Mouse (Mus musculus): ENCODE results near the gene Hao2. TPM values are rescaled to one million over a fixed set of nuclear protein-coding genes. Genes with fewer than 3 reads are reported as not detected.

The Hao2 gene
- polyA plus RNA-seq, 1 experiment = not detected

DNA sequence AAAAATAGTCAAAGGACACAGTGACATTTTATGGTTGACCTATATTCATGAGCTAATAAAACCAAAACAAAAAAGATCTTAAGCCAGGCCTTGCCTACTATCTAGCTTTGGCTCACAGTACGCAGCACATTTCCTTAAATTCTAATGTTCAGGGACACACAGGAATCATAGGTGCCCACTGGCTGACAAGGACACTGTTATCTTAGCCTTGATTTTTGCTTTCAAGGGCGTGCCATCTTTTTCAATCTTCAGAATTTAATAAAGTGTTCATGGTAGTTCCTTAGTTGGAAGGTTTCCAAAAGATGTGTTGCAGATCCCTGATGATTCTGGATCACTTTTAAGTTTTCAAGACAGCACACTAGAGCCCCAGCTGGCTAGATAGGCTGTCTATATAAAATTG lies 12.2 kb downstream of the Hao2 start:
- Histone ChIP-seq H3K79me3 (ENCODE audit: low read depth) (no peaks in the 10 kb centered on the region), H3ac (ENCODE audit: control insufficient read depth, insufficient read length, low read depth) (no peak overlapping the region), H3K36me3 (ENCODE audit: control insufficient read depth, insufficient read depth) (no peaks in the 10 kb centered on the region), H3K27me3 (ENCODE audit: control insufficient read depth, insufficient read depth, insufficient read length) (no peaks in the 10 kb centered on the region), H3K4me3 (ENCODE audit: insufficient read depth, poor library complexity, severe bottlenecking) (no peak overlapping the region), H3K79me2 (ENCODE audit: control insufficient read depth, insufficient read depth) (no peaks in the 10 kb centered on the region)
- TF ChIP-seq MAX (IDR thresholded peaks at IDR 0.05) = no peak
- no peak for TF ChIP-seq CEBPB (IDR thresholded peaks at IDR 0.05; ENCODE audit: low read depth)
- no peak for TF ChIP-seq USF1 (IDR thresholded peaks at IDR 0.05; ENCODE audit: low read depth)
- no peak for TF ChIP-seq FOSL1 (IDR thresholded peaks at IDR 0.05; ENCODE audit: insufficient read depth, low read length, poor library complexity, severe bottlenecking)
- no peak for TF ChIP-seq MYOG (IDR thresholded peaks at IDR 0.05; ENCODE audit: control insufficient read depth, extremely low read depth, insufficient read length)
- no peak for TF ChIP-seq CTCF (IDR thresholded peaks at IDR 0.05; ENCODE audit: control insufficient read depth, insufficient read depth, insufficient read length)
- TF ChIP-seq MYOD1 (IDR thresholded peaks at IDR 0.05; ENCODE audit: control insufficient read depth, insufficient read length, low read depth) = no peak

DNA sequence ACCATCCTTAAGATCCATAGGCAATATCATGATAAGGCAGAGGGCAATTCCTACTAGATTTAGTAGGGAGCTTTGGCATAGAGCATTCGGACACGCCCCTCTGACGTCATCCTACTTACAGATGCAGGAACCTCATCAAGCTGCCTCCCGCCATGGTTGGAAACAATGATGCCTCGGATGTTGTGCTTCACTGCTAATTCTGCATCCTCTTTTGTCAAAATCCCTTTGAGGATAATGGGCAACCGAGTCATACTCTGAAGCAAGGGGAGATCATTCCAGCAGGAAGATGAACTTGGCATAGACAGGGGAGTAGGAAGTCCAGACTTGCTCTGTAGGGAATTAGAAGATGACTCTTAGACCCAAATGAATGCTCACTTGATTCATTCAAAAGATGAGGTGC lies 12.8 kb downstream of the Hao2 start:
- H3K79me2 ChIP-seq (ENCODE audit: control insufficient read depth, insufficient read depth) = no peaks in the 10 kb centered on the region

DNA sequence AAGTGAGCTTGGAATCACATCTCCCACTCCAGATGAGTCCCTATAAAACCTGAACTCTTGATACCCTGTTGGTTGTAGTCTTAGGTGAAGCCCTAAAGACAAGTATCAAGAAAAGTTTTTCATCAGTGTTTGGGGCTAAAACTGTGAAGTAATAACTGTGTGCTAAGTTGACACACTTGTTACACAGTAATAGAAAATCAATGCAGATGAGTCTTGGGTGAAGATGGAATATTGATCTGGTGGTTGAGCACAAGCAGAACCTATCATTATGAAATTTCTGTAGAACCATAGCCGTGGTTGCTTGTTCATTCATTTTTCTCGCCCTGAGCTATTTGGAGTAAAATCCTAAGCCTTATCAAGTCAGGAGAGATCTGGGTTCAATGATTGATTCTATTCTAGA lies 24.8 kb downstream of the Hao2 start:
- no peaks in the 10 kb centered on the region for H3K27me3 ChIP-seq (ENCODE audit: control insufficient read depth, insufficient read depth, insufficient read length)
- no peaks in the 10 kb centered on the region for H3K79me2 ChIP-seq (ENCODE audit: control insufficient read depth, insufficient read depth)
- no peaks in the 10 kb centered on the region for H3K36me3 ChIP-seq (ENCODE audit: control insufficient read depth, insufficient read depth)

More for the DNA sequence above, 12.8 kb downstream of the Hao2 start:
- Histone ChIP-seq H3K36me3 (ENCODE audit: control insufficient read depth, insufficient read depth) (no peaks in the 10 kb centered on the region), H3K79me3 (ENCODE audit: low read depth) (no peaks in the 10 kb centered on the region), H3K4me3 (ENCODE audit: insufficient read depth, poor library complexity, severe bottlenecking) (no peak overlapping the region), H3ac (ENCODE audit: control insufficient read depth, insufficient read length, low read depth) (no peak overlapping the region), H3K27me3 (ENCODE audit: control insufficient read depth, insufficient read depth, insufficient read length) (no peaks in the 10 kb centered on the region)
- TF ChIP-seq MAX (IDR thresholded peaks at IDR 0.05) (no peak), MYOD1 (IDR thresholded peaks at IDR 0.05; ENCODE audit: control insufficient read depth, insufficient read length, low read depth) (no peak), CTCF (IDR thresholded peaks at IDR 0.05; ENCODE audit: control insufficient read depth, insufficient read depth, insufficient read length) (no peak), FOSL1 (IDR thresholded peaks at IDR 0.05; ENCODE audit: insufficient read depth, low read length, poor library complexity, severe bottlenecking) (no peak), USF1 (IDR thresholded peaks at IDR 0.05; ENCODE audit: low read depth) (no peak), MYOG (IDR thresholded peaks at IDR 0.05; ENCODE audit: control insufficient read depth, extremely low read depth, insufficient read length) (no peak), CEBPB (IDR thresholded peaks at IDR 0.05; ENCODE audit: low read depth) (no peak)

DNA sequence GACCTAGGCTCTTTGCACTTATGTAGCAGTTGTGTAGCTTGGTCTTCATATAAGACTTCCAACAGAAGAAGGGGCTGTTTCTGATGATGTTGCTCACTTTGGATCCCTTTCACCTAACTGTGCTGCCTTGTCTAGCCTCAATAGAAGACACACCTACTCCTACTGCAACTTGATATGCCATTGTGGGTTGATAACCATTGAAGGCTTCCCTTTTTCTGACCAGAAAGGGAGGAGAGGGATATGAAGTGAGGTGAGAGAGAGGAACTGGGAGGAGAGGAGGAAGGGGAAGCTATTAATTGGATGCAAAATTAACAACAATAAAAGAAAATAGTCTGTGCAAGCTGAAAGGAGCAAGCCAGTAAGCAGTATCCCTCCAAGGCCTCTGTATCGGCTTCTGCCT lies 30.2 kb downstream of the Hao2 start:
- no peaks in the 10 kb centered on the region for H3K27me3 ChIP-seq (ENCODE audit: control insufficient read depth, insufficient read depth, insufficient read length)
- TF ChIP-seq MYOD1 (IDR thresholded peaks at IDR 0.05; ENCODE audit: control insufficient read depth, insufficient read length, low read depth) = no peak
- TF ChIP-seq USF1 (IDR thresholded peaks at IDR 0.05; ENCODE audit: low read depth) = no peak
- no peak for TF ChIP-seq FOSL1 (IDR thresholded peaks at IDR 0.05; ENCODE audit: insufficient read depth, low read length, poor library complexity, severe bottlenecking)
- TF ChIP-seq MYOG (IDR thresholded peaks at IDR 0.05; ENCODE audit: control insufficient read depth, extremely low read depth, insufficient read length) = no peak
- TF ChIP-seq CTCF (IDR thresholded peaks at IDR 0.05; ENCODE audit: control insufficient read depth, insufficient read depth, insufficient read length) = no peak
- no peak for TF ChIP-seq MAX (IDR thresholded peaks at IDR 0.05)
- no peak for TF ChIP-seq CEBPB (IDR thresholded peaks at IDR 0.05; ENCODE audit: low read depth)
- no peak overlapping the region for H3ac ChIP-seq (ENCODE audit: control insufficient read depth, insufficient read length, low read depth)
- no peaks in the 10 kb centered on the region for H3K79me3 ChIP-seq (ENCODE audit: low read depth)
- no peaks in the 10 kb centered on the region for H3K36me3 ChIP-seq (ENCODE audit: control insufficient read depth, insufficient read depth)
- no peaks in the 10 kb centered on the region for H3K79me2 ChIP-seq (ENCODE audit: control insufficient read depth, insufficient read depth)
- no peak overlapping the region for H3K4me3 ChIP-seq (ENCODE audit: insufficient read depth, poor library complexity, severe bottlenecking)

More for the DNA sequence above, 24.8 kb downstream of the Hao2 start:
- no peak overlapping the region for H3K4me3 ChIP-seq (ENCODE audit: insufficient read depth, poor library complexity, severe bottlenecking)
- TF ChIP-seq MAX (IDR thresholded peaks at IDR 0.05) (no peak), MYOD1 (IDR thresholded peaks at IDR 0.05; ENCODE audit: control insufficient read depth, insufficient read length, low read depth) (no peak), MYOG (IDR thresholded peaks at IDR 0.05; ENCODE audit: control insufficient read depth, extremely low read depth, insufficient read length) (no peak), FOSL1 (IDR thresholded peaks at IDR 0.05; ENCODE audit: insufficient read depth, low read length, poor library complexity, severe bottlenecking) (no peak), CEBPB (IDR thresholded peaks at IDR 0.05; ENCODE audit: low read depth) (no peak), USF1 (IDR thresholded peaks at IDR 0.05; ENCODE audit: low read depth) (no peak)
- H3K79me3 ChIP-seq (ENCODE audit: low read depth) = no peaks in the 10 kb centered on the region
- H3ac ChIP-seq (ENCODE audit: control insufficient read depth, insufficient read length, low read depth) = no peak overlapping the region

DNA sequence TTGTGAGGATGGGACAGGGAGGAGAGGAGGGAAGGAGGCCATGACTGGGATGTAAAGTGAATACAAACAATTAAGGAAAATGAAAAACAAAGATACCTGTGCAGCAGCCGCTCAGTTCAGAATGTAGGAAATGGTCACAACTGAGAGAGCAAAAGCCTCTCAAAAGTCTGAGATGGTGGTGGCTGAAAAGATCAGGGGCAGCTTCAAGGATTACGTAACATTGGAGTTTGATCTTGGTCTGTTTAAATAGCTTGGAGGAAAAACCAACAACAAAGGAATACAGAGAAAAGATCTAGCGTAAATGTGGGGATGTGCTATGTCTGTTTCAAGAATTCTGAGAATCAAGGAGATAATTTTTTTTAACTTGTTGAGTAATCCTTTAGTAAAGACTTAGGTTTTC lies 33.5 kb downstream of the Hao2 start, which contains the start of gene Hsd3b1:
Hsd3b1 (minus strand) TSS at position 219 of the 400 bp plus-strand sequence.
- Histone ChIP-seq H3ac (ENCODE audit: control insufficient read depth, insufficient read length, low read depth) (no peak within 1 kb of the TSS), H3K36me3 (ENCODE audit: control insufficient read depth, insufficient read depth) (no peaks in the 10 kb centered on the region), H3K79me2 (ENCODE audit: control insufficient read depth, insufficient read depth) (no peaks in the 10 kb centered on the region), H3K27me3 (ENCODE audit: control insufficient read depth, insufficient read depth, insufficient read length) (no peaks in the 10 kb centered on the region), H3K4me3 (ENCODE audit: insufficient read depth, poor library complexity, severe bottlenecking) (no peak within 1 kb of the TSS), H3K79me3 (ENCODE audit: low read depth) (no peaks in the 10 kb centered on the region)
- TF ChIP-seq MYOG (IDR thresholded peaks at IDR 0.05; ENCODE audit: control insufficient read depth, extremely low read depth, insufficient read length) = no peak
- no peak for TF ChIP-seq CTCF (IDR thresholded peaks at IDR 0.05; ENCODE audit: control insufficient read depth, insufficient read depth, insufficient read length)
- no peak for TF ChIP-seq FOSL1 (IDR thresholded peaks at IDR 0.05; ENCODE audit: insufficient read depth, low read length, poor library complexity, severe bottlenecking)
- no peak for TF ChIP-seq USF1 (IDR thresholded peaks at IDR 0.05; ENCODE audit: low read depth)
- no peak for TF ChIP-seq MAX (IDR thresholded peaks at IDR 0.05)
- TF ChIP-seq CEBPB (IDR thresholded peaks at IDR 0.05; ENCODE audit: low read depth) = no peak
- no peak for TF ChIP-seq MYOD1 (IDR thresholded peaks at IDR 0.05; ENCODE audit: control insufficient read depth, insufficient read length, low read depth)

DNA sequence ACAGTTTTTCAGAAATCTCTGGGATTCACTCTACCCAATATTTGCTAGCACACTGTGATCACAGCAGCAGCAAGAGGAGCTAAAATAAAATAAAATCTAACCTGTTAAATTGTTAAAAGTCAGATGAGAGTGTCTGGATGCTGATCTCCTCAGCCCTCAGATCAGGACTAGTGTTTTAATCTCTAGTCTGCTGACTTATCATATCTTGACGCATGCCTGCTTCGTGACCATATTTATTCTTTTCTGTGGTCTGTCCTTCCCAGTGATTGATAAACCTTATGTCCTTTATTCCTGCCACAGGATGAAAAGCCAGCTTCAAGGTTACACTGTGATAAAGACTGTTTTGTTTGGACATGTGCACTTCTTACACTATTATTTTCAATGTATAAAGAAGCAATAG lies 35.0 kb downstream of the Hao2 start:
- no peaks in the 10 kb centered on the region for H3K36me3 ChIP-seq (ENCODE audit: control insufficient read depth, insufficient read depth)
- no peak overlapping the region for H3K4me3 ChIP-seq (ENCODE audit: insufficient read depth, poor library complexity, severe bottlenecking)
- no peak overlapping the region for H3ac ChIP-seq (ENCODE audit: control insufficient read depth, insufficient read length, low read depth)
- no peaks in the 10 kb centered on the region for H3K27me3 ChIP-seq (ENCODE audit: control insufficient read depth, insufficient read depth, insufficient read length)
- H3K79me3 ChIP-seq (ENCODE audit: low read depth) = no peaks in the 10 kb centered on the region
- no peak for TF ChIP-seq MYOG (IDR thresholded peaks at IDR 0.05; ENCODE audit: control insufficient read depth, extremely low read depth, insufficient read length)
- TF ChIP-seq CEBPB (IDR thresholded peaks at IDR 0.05; ENCODE audit: low read depth) = no peak
- no peak for TF ChIP-seq FOSL1 (IDR thresholded peaks at IDR 0.05; ENCODE audit: insufficient read depth, low read length, poor library complexity, severe bottlenecking)
- no peak for TF ChIP-seq USF1 (IDR thresholded peaks at IDR 0.05; ENCODE audit: low read depth)
- H3K79me2 ChIP-seq (ENCODE audit: control insufficient read depth, insufficient read depth) = no peaks in the 10 kb centered on the region
